Comparison of ENCODE assay signal across 15 mouse cellular contexts in genomic region chr2:9873757-9874156, GRCm38 (mm10). TPM values are rescaled to one million over a fixed set of nuclear protein-coding genes. Genes with fewer than 3 reads are reported as not detected.
A peak's percentile ranks its signal among the peaks of the same experiment; 100 is the strongest.
DNase-seq lines count a peak whose midpoint lies in the region; ATAC-seq and TF ChIP-seq lines count a peak whose summit lies in the region.
"Had no signal": no experiment of that assay in that cellular context is flagged by ENCODE, and none has a peak within 500 bp of the region (broad histone marks: within the 10 kb centered on the region; RNA-seq: fewer than 3 reads in every experiment).

No protein-coding gene starts in this region.

- peak; percentile 15 for DNase-seq in thymus, postnatal 4 days
- no peak for DNase-seq in thymus, postnatal 25 days
- DNase-seq in hindbrain, postnatal 0 days (ENCODE audit: low spot score) = no peak
- DNase-seq in layer of hippocampus, postnatal 36 days = no peak
- DNase-seq: cerebellum, postnatal 10 days; lung, adult 2 months; right cerebral cortex, postnatal 25 days; thymus, postnatal 14 days had no signal

- no peaks in the 10 kb centered on the region for H3K36me3 ChIP-seq in heart, embryonic 14.5 days (ENCODE audit: control insufficient read depth, insufficient read depth, low read length)
- no peaks in the 10 kb centered on the region for H3K36me3 ChIP-seq in heart, embryonic 11.5 days (ENCODE audit: control insufficient read depth, insufficient read depth, low read length)
- H3K36me3 ChIP-seq in hindbrain, postnatal 0 days (ENCODE audit: insufficient read depth, low read length) = no peaks in the 10 kb centered on the region
- no peaks in the 10 kb centered on the region for H3K36me3 ChIP-seq in neural tube, embryonic 15.5 days

- ATAC-seq in heart, embryonic 14.5 days (ENCODE audit: insufficient number of reproducible peaks, insufficient read depth, low FRiP score, low read depth) = no peak
- no peak for ATAC-seq in heart, embryonic 11.5 days (replicated peaks; ENCODE audit: insufficient number of reproducible peaks, low FRiP score, low TSS enrichment)
- no peak for ATAC-seq in hindbrain, postnatal 0 days
- no peak for ATAC-seq in megakaryocyte, adult 5-6 weeks (ENCODE audit: poor library complexity, severe bottlenecking)
- ATAC-seq in neural tube, embryonic 15.5 days (ENCODE audit: low FRiP score) = no peak

- WGBS in heart, embryonic 14.5 days = 42% methylated on average over 2 of the region's 2 CpGs
- 40% methylated on average over 2 of the region's 2 CpGs for WGBS in heart, embryonic 11.5 days (ENCODE audit: insufficient replicate concordance)
- 26% methylated on average over 2 of the region's 2 CpGs for WGBS in hindbrain, postnatal 0 days
- 23% methylated on average over 2 of the region's 2 CpGs for WGBS in neural tube, embryonic 15.5 days

- H3K27ac ChIP-seq in heart, embryonic 14.5 days (replicated peaks in 1 of 2; ENCODE audit: control insufficient read depth in 1 of 2, insufficient read depth in 1 of 2, low read depth in 2 of 2, low read length in 2 of 2) = no peak overlapping the region
- no peak overlapping the region for H3K27ac ChIP-seq in heart, embryonic 11.5 days (ENCODE audit: low read depth, low read length)
- no peak overlapping the region for H3K27ac ChIP-seq in hindbrain, postnatal 0 days
- H3K27ac ChIP-seq in neural tube, embryonic 15.5 days (replicated peaks) = no peak overlapping the region

- H3K4me1 ChIP-seq in heart, embryonic 14.5 days (ENCODE audit: control insufficient read depth in 2 of 2, insufficient read depth in 2 of 2, low read length in 2 of 2) = peaks cover 13% of the 10 kb centered on the region in 2 experiments
- H3K4me1 ChIP-seq in heart, embryonic 11.5 days (ENCODE audit: control insufficient read depth, insufficient read depth, low read length) = peaks cover 20% of the 10 kb centered on the region
- no peaks in the 10 kb centered on the region for H3K4me1 ChIP-seq in hindbrain, postnatal 0 days (ENCODE audit: insufficient read depth, low read length)
- peaks cover 19% of the 10 kb centered on the region for H3K4me1 ChIP-seq in neural tube, embryonic 15.5 days

- H3K27me3 ChIP-seq in heart, embryonic 14.5 days (ENCODE audit: control insufficient read depth, insufficient read depth, low read length) = peaks cover 57% of the 10 kb centered on the region
- peaks cover 49% of the 10 kb centered on the region for H3K27me3 ChIP-seq in heart, embryonic 11.5 days (ENCODE audit: control insufficient read depth, insufficient read depth, low read length)
- H3K27me3 ChIP-seq in hindbrain, postnatal 0 days (ENCODE audit: insufficient read depth, low read length) = peaks cover 48% of the 10 kb centered on the region; the same call in 1 of the 2 replicates
- H3K27me3 ChIP-seq in neural tube, embryonic 15.5 days (replicated peaks) = peaks cover 76% of the 10 kb centered on the region

- H3K4me3 ChIP-seq in heart, embryonic 14.5 days (ENCODE audit: control insufficient read depth in 1 of 2, insufficient read depth in 1 of 2, low read depth in 1 of 2, low read length in 2 of 2) = no peak overlapping the region
- no peak overlapping the region for H3K4me3 ChIP-seq in heart, embryonic 11.5 days (ENCODE audit: low read depth, low read length)
- no peak overlapping the region for H3K4me3 ChIP-seq in hindbrain, postnatal 0 days (ENCODE audit: low read length)
- H3K4me3 ChIP-seq in neural tube, embryonic 15.5 days (replicated peaks) = no peak overlapping the region

- H3K4me2 ChIP-seq in heart, embryonic 14.5 days (ENCODE audit: low read length) = peak overlapping the region; percentile 95; the same call in 1 of the 2 replicates
- H3K4me2 ChIP-seq in heart, embryonic 11.5 days = no peak overlapping the region
- H3K4me2 ChIP-seq in hindbrain, postnatal 0 days (ENCODE audit: low read depth, low read length) = 0 out of 2 replicates have a peak overlapping the region, but pooled peaks have one; percentile 2
- no peak overlapping the region for H3K4me2 ChIP-seq in neural tube, embryonic 15.5 days

- TF ChIP-seq CTCF in hindbrain, postnatal 0 days (IDR thresholded peaks at IDR 0.05; ENCODE audit: low read depth) = no peak

- H3K9ac ChIP-seq in heart, embryonic 14.5 days (ENCODE audit: low read length) = no peak overlapping the region
- H3K9ac ChIP-seq in heart, embryonic 11.5 days (ENCODE audit: low read depth, low read length) = no peak overlapping the region
- no peak overlapping the region for H3K9ac ChIP-seq in hindbrain, postnatal 0 days (replicated peaks; ENCODE audit: low read length)
- H3K9ac ChIP-seq in neural tube, embryonic 15.5 days (replicated peaks) = no peak overlapping the region

- H3K9me3 ChIP-seq in heart, embryonic 14.5 days (ENCODE audit: control insufficient read depth, low read length) = no peaks in the 10 kb centered on the region
- H3K9me3 ChIP-seq in heart, embryonic 11.5 days (replicated peaks; ENCODE audit: control insufficient read depth, low read length) = no peaks in the 10 kb centered on the region
- no peaks in the 10 kb centered on the region for H3K9me3 ChIP-seq in hindbrain, postnatal 0 days (ENCODE audit: low read length)
- no peaks in the 10 kb centered on the region for H3K9me3 ChIP-seq in neural tube, embryonic 15.5 days (replicated peaks)

RNA-seq across cellular contexts. Expression of gene 4930412O13Rik, which starts 7.3 kb away (rescaled TPM):
- polyA plus RNA-seq in heart, embryonic 14.5 days (2014; fragmentation: Nextera tagmentation; extraction: Ambion mirVana) = 0.57 TPM in 1 of 2 replicates, not detected in the other
- 1.2 TPM in 1 of 2 replicates, not detected in the other for polyA plus RNA-seq in heart, embryonic 11.5 days (2014; fragmentation: Nextera tagmentation; extraction: Ambion mirVana)
- total RNA-seq in hindbrain, postnatal 0 days (2014; rRNA removed) = not detected in 2 replicates
- polyA plus RNA-seq in hindbrain, postnatal 0 days (2015; fragmentation: Nextera tagmentation; extraction: Ambion mirVana) = 0.57 and 0.75 TPM in 2 replicates
- not detected for total RNA-seq in layer of hippocampus, postnatal 36 days (2021)
- total RNA-seq in megakaryocyte, adult 5-6 weeks (2015) = not detected in 2 replicates
- not detected in 2 replicates for total RNA-seq in megakaryocyte, adult 5-6 weeks (2017)
- 0.23 TPM in 1 of 2 replicates, not detected in the other for polyA plus RNA-seq in neural tube, embryonic 15.5 days (2015; fragmentation: Nextera tagmentation; extraction: Ambion mirVana)
- total RNA-seq: hematopoietic stem cell, adult 5-6 weeks; left cerebral cortex, postnatal 36 days had no signal
- polyA plus RNA-seq: lung, adult 2 months; neural tube, embryonic 14.5 days had no signal

RNA-seq across cellular contexts. Expression of gene 9230102O04Rik, which starts 15.6 kb away (rescaled TPM):
- polyA plus RNA-seq in heart, embryonic 14.5 days (2014; fragmentation: Nextera tagmentation; extraction: Ambion mirVana) = not detected in 2 replicates
- 0.51 and 0.89 TPM in 2 replicates for polyA plus RNA-seq in heart, embryonic 11.5 days (2014; fragmentation: Nextera tagmentation; extraction: Ambion mirVana)
- 1.5 TPM in 1 of 2 replicates, not detected in the other for total RNA-seq in hindbrain, postnatal 0 days (2014; rRNA removed)
- 0.76 and 1.0 TPM in 2 replicates for polyA plus RNA-seq in hindbrain, postnatal 0 days (2015; fragmentation: Nextera tagmentation; extraction: Ambion mirVana)
- total RNA-seq in layer of hippocampus, postnatal 36 days (2021) = not detected
- not detected in 2 replicates for total RNA-seq in megakaryocyte, adult 5-6 weeks (2015)
- total RNA-seq in megakaryocyte, adult 5-6 weeks (2017) = not detected in 2 replicates
- 0.49 TPM in 1 of 2 replicates, not detected in the other for polyA plus RNA-seq in neural tube, embryonic 15.5 days (2015; fragmentation: Nextera tagmentation; extraction: Ambion mirVana)
- total RNA-seq: hematopoietic stem cell, adult 5-6 weeks; left cerebral cortex, postnatal 36 days had no signal
- polyA plus RNA-seq: lung, adult 2 months had no signal

RNA-seq across cellular contexts. Expression of gene Gata3, which starts 16.1 kb away (rescaled TPM):
- polyA plus RNA-seq in heart, embryonic 14.5 days (2014; fragmentation: Nextera tagmentation; extraction: Ambion mirVana) = 2.4 and 3.1 TPM in 2 replicates
- polyA plus RNA-seq in heart, embryonic 11.5 days (2014; fragmentation: Nextera tagmentation; extraction: Ambion mirVana) = 9.7 and 9.8 TPM in 2 replicates
- total RNA-seq in hindbrain, postnatal 0 days (2014; rRNA removed) = 2.3 and 3.5 TPM in 2 replicates
- 17.6 and 20.5 TPM in 2 replicates for polyA plus RNA-seq in hindbrain, postnatal 0 days (2015; fragmentation: Nextera tagmentation; extraction: Ambion mirVana)
- total RNA-seq in layer of hippocampus, postnatal 36 days (2021) = under 1 TPM in 1 of 2 experiments, not detected in 1; 0.15 TPM
- total RNA-seq in megakaryocyte, adult 5-6 weeks (2015) = 0.45 and 0.98 TPM in 2 replicates
- 0.49 and 1.2 TPM in 2 replicates for total RNA-seq in megakaryocyte, adult 5-6 weeks (2017)
- 15.6 and 16.0 TPM in 2 replicates for polyA plus RNA-seq in neural tube, embryonic 15.5 days (2015; fragmentation: Nextera tagmentation; extraction: Ambion mirVana)
- total RNA-seq: left cerebral cortex, postnatal 36 days had no signal

Comparison
In these comparisons a context has a peak if more than half of its experiments do, and no peak if none do; other contexts are left out.
1. H3K4me2 ChIP-seq: peak in heart, embryonic 14.5 days (single experiment) and hindbrain, postnatal 0 days (single experiment); none in heart, embryonic 11.5 days (single experiment) and neural tube, embryonic 15.5 days (single experiment).